Mouse (Mus musculus) retina, adult 2 months (tissue): ENCODE measurements around the gene Vps11.
"Not testable (repeated sequence)": the region's sequence is repeated elsewhere in the genome, so short reads cannot be mapped to it uniquely, and the experiment has no call there.

Experiments
- DNase-seq: peaks from one replicate; pipeline ENCODE4 v3.0.0-alpha.2; 2012; ENCODE audit warnings: low read depth, low spot score

Gene Vps11

GRCm38 (mm10) chr9:44361190-44361917, at the start of gene Vps11:
Vps11 (minus strand) TSS chr9:44361670.
- DNase-seq, result peak; percentile 96

- DNase-seq, result no peak
Observed at GRCm38 (mm10) chr9:44410647-44411336, 49.3 kb upstream of the Vps11 start.

- DNase-seq, result not testable (repeated sequence)
Observed at GRCm38 (mm10) chr9:44408693-44409092, 47.2 kb upstream of the Vps11 start.

- no peak for DNase-seq
Observed at GRCm38 (mm10) chr9:44407752-44408097, 46.3 kb upstream of the Vps11 start.

- DNase-seq, result peak; percentile 96
Observed at GRCm38 (mm10) chr9:44406906-44407751, 45.7 kb upstream of the Vps11 start, which contains the start of the genes Rps25 and Trappc4. Rps25 (plus strand) TSS chr9:44407139. Trappc4 (minus strand) TSS chr9:44407600.

- DNase-seq, result no peak
Observed at GRCm38 (mm10) chr9:44405011-44405410, 43.5 kb upstream of the Vps11 start.

- no peak for DNase-seq
Observed at GRCm38 (mm10) chr9:44401081-44401480, 39.6 kb upstream of the Vps11 start.

GRCm38 (mm10) chr9:44399795-44400114, 38.3 kb upstream of the Vps11 start:
- no peak for DNase-seq

GRCm38 (mm10) chr9:44399114-44399794, 37.8 kb upstream of the Vps11 start:
- DNase-seq, result no peak

GRCm38 (mm10) chr9:44398551-44398950, 37.1 kb upstream of the Vps11 start:
- DNase-seq, result no peak

GRCm38 (mm10) chr9:44398087-44398486, 36.6 kb upstream of the Vps11 start:
- no peak for DNase-seq

GRCm38 (mm10) chr9:44396684-44397411, 35.4 kb upstream of the Vps11 start, which contains the start of gene Slc37a4:
Slc37a4 (plus strand) TSS chr9:44396852.
- DNase-seq, result peak; percentile 95

GRCm38 (mm10) chr9:44391466-44391865, 30.0 kb upstream of the Vps11 start:
- no peak for DNase-seq

- no peak for DNase-seq
Observed at GRCm38 (mm10) chr9:44389273-44389672, 27.8 kb upstream of the Vps11 start.

- DNase-seq, result no peak
Observed at GRCm38 (mm10) chr9:44387221-44387620, 25.8 kb upstream of the Vps11 start.

GRCm38 (mm10) chr9:44384596-44384995, 23.1 kb upstream of the Vps11 start:
- no peak for DNase-seq

GRCm38 (mm10) chr9:44379862-44380261, 18.4 kb upstream of the Vps11 start:
- no peak for DNase-seq

GRCm38 (mm10) chr9:44379054-44379834, 17.8 kb upstream of the Vps11 start, which contains the start of gene Hyou1:
Hyou1 (plus strand) TSS chr9:44379490.
- peak; percentile 93 for DNase-seq

GRCm38 (mm10) chr9:44378153-44378730, 16.8 kb upstream of the Vps11 start:
- no peak for DNase-seq

- not testable (repeated sequence) for DNase-seq
Observed at GRCm38 (mm10) chr9:44377335-44377734, 15.9 kb upstream of the Vps11 start.
